Mouse (Mus musculus): ENCODE data around the gene Cap2.

Cap2 gene

GRCm38 (mm10) chr13:46640608-46641468 is 139.2 kb downstream of the Cap2 start:
- DNase-seq, result no peak

GRCm38 (mm10) chr13:46642318-46642717 is 140.7 kb downstream of the Cap2 start:
- DNase-seq, result no peak

- no peak for DNase-seq
Observed at GRCm38 (mm10) chr13:46644175-46644574, 142.5 kb downstream of the Cap2 start.

- DNase-seq, result no peak
Observed at GRCm38 (mm10) chr13:46645476-46645875, 143.8 kb downstream of the Cap2 start.

- no peak for DNase-seq
Observed at GRCm38 (mm10) chr13:46651853-46652252, 150.2 kb downstream of the Cap2 start.

- DNase-seq, result no peak
Observed at GRCm38 (mm10) chr13:46652671-46653070, 151.0 kb downstream of the Cap2 start.

GRCm38 (mm10) chr13:46653671-46654070 is 152.0 kb downstream of the Cap2 start:
- no peak for DNase-seq

- no peak for DNase-seq
Observed at GRCm38 (mm10) chr13:46654566-46654965, 152.9 kb downstream of the Cap2 start.

GRCm38 (mm10) chr13:46659211-46659610 is 157.6 kb downstream of the Cap2 start:
- DNase-seq, result no peak

- DNase-seq, result peak; percentile 27
Observed at GRCm38 (mm10) chr13:46663461-46663964, 161.9 kb downstream of the Cap2 start.

- DNase-seq, result peak; percentile 94
Observed at GRCm38 (mm10) chr13:46669048-46669619, 167.5 kb downstream of the Cap2 start, which contains the start of gene Fam8a1. Gene Fam8a1, plus strand, starts transcription at chr13:46669522.

- DNase-seq, result peak; percentile 50
Observed at GRCm38 (mm10) chr13:46669620-46670271, 168.1 kb downstream of the Cap2 start.

GRCm38 (mm10) chr13:46670514-46670913 is 168.9 kb downstream of the Cap2 start:
- DNase-seq, result no peak

- no peak for DNase-seq
Observed at GRCm38 (mm10) chr13:46674601-46675000, 173.0 kb downstream of the Cap2 start.

GRCm38 (mm10) chr13:46677721-46678120 is 176.1 kb downstream of the Cap2 start:
- DNase-seq, result no peak

- DNase-seq, result no peak
Observed at GRCm38 (mm10) chr13:46682921-46683320, 181.3 kb downstream of the Cap2 start.

GRCm38 (mm10) chr13:46683370-46683769 is 181.7 kb downstream of the Cap2 start:
- no peak for DNase-seq

GRCm38 (mm10) chr13:46690559-46691241 is 189.1 kb downstream of the Cap2 start:
- no peak for DNase-seq

GRCm38 (mm10) chr13:46695296-46695908 is 193.8 kb downstream of the Cap2 start:
- no peak for DNase-seq

GRCm38 (mm10) chr13:46695932-46696331 is 194.3 kb downstream of the Cap2 start:
- no peak for DNase-seq

- no peak for DNase-seq
Observed at GRCm38 (mm10) chr13:46696788-46697187, 195.1 kb downstream of the Cap2 start.

GRCm38 (mm10) chr13:46699372-46699771 is 197.7 kb downstream of the Cap2 start:
- no peak for DNase-seq
